Mouse (Mus musculus): ENCODE measurements around the gene Iqcb1. TPM values are rescaled to one million over a fixed set of nuclear protein-coding genes. Genes with fewer than 3 reads are reported as not detected.
A peak's percentile ranks its signal among the peaks of the same experiment; 100 is the strongest.
"Not testable (repeated sequence)": the region's sequence is repeated elsewhere in the genome, so short reads cannot be mapped to it uniquely, and the experiment has no call there.

Gene Iqcb1
- polyA plus RNA-seq, 1 experiment, result 28.9 TPM

DNA sequence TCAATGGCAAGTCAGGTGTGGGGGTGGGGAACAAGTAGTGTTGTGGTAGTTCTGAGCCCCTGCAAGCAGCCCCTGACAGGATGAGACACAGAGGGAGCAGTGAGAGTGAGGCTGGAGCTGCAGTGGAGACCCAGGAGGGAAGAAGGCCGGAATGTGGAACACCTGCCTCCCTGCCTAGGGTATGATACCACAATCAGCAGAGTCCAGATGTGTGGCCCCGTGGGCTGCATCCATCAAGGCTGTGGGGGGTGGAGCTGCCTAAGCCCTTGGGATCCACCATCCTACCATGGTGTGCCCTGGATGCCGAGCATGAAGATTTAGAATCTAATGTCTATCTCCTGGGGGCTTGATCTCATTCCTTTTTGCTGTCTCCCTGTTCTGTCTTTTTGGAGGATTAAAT lies 14.5 kb upstream of the Iqcb1 start:
- H3K4me1 ChIP-seq (ENCODE audit: control insufficient read depth, insufficient read depth, low read length), result no peaks in the 10 kb centered on the region
- H3K4me3 ChIP-seq (ENCODE audit: insufficient read depth, low read length), result no peak overlapping the region
- TF ChIP-seq CTCF (IDR thresholded peaks at IDR 0.05; ENCODE audit: extremely low read depth, insufficient read depth, low read length) (no peak), POLR2A (IDR thresholded peaks at IDR 0.05; ENCODE audit: extremely low read depth, insufficient read depth, low read length) (no peak)
- no peak overlapping the region for H3K27ac ChIP-seq (ENCODE audit: insufficient read depth, low read length)

DNA sequence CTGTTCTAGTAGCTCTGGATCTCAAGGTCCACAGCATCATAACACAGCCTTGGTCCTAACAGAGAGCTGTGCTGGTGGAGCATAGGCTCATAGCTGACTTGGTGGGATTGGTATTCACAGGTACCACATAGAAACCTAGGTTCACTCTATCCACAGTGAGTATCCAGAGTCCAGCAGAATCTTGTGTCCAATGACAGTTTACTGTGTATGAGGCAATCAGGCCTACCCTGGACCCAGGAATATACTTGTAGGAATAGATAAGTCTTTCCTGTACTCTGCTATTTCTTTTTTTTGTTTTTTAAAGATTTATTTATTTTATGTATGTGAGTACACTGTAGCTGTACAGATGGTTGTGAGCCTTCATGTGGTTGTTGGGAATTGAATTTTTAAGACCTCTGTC lies 11.3 kb upstream of the Iqcb1 start:
- Histone ChIP-seq H3K27ac (ENCODE audit: insufficient read depth, low read length) (no peak overlapping the region), H3K4me3 (ENCODE audit: insufficient read depth, low read length) (no peak overlapping the region), H3K4me1 (ENCODE audit: control insufficient read depth, insufficient read depth, low read length) (no peaks in the 10 kb centered on the region)
- no peak for TF ChIP-seq CTCF (IDR thresholded peaks at IDR 0.05; ENCODE audit: extremely low read depth, insufficient read depth, low read length)
- TF ChIP-seq POLR2A (IDR thresholded peaks at IDR 0.05; ENCODE audit: extremely low read depth, insufficient read depth, low read length), result no peak

DNA sequence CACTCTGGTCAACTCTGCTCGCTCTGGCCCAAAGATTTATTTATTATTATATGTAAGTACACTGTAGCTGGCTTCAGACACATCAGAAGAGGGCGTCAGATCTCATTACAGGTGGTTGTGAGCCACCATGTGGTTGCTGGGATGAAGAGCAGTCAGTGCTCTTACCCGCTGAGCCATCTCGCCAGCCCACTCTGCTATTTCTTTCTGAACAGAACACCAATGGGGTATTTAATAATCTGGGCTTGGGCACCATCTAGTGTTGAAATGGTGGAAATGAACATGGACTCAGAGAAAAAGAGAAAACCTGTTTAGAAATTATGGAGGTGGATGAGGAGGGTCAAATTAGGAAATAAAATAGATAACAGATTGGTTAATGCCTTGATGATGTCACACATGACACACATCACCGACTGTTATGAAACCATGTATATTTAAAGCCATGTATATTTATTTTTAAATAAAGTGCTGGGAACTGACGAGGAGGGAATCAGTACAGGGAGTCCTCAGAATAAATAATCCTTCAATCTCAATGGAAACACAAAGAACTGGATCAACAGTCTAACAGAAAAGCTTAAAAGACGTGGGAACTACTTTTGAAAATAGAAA lies 10.8 kb upstream of the Iqcb1 start:
- TF ChIP-seq POLR2A (IDR thresholded peaks at IDR 0.05; ENCODE audit: extremely low read depth, insufficient read depth, low read length) (no peak), CTCF (IDR thresholded peaks at IDR 0.05; ENCODE audit: extremely low read depth, insufficient read depth, low read length) (peak; percentile 57)
- H3K27ac ChIP-seq (ENCODE audit: insufficient read depth, low read length), result no peak overlapping the region
- no peaks in the 10 kb centered on the region for H3K4me1 ChIP-seq (ENCODE audit: control insufficient read depth, insufficient read depth, low read length)
- no peak overlapping the region for H3K4me3 ChIP-seq (ENCODE audit: insufficient read depth, low read length)

DNA sequence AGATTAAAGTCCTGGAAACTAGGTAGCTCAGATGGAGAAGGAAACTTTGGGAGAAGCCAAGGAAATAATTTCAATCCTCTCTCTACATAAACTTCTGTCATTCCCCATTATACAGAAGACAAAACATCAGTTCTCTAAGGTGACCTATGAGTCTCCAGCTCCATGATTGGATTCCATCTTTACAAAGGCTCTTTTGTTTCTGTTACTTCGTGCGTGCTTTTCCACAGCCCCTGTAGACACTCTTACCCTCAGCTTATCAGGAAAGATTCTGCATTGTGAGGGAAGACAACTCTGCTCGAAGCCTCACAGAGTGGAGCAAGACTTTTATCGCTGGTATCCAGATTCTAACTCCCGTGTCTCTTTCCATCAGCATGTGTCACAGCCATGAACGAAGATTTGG lies 8.2 kb upstream of the Iqcb1 start:
- H3K4me1 ChIP-seq (ENCODE audit: control insufficient read depth, insufficient read depth, low read length), result no peaks in the 10 kb centered on the region
- H3K27ac ChIP-seq (ENCODE audit: insufficient read depth, low read length), result no peak overlapping the region
- H3K4me3 ChIP-seq (ENCODE audit: insufficient read depth, low read length), result no peak overlapping the region
- TF ChIP-seq POLR2A (IDR thresholded peaks at IDR 0.05; ENCODE audit: extremely low read depth, insufficient read depth, low read length) (no peak), CTCF (IDR thresholded peaks at IDR 0.05; ENCODE audit: extremely low read depth, insufficient read depth, low read length) (no peak)

DNA sequence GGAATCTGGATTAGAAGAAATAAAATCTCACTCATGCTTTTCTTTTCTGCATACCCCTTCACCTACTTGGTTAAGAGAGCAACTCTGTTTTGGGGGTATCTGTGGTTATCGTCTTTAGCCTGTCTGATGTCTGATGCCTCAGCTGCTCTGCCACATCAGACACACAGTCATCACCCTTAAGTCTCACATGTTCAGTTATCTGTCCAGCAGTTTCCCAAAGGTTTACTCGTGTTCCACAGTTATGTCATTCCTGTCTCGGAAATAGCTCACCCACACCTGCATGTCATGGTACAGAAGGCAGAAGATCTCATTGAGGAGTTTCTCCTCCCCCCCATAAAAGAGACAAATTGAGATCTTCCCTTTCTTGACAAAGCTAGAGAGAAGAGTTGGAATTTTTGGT lies 7.4 kb upstream of the Iqcb1 start:
- Histone ChIP-seq H3K4me1 (ENCODE audit: control insufficient read depth, insufficient read depth, low read length) (no peaks in the 10 kb centered on the region), H3K27ac (ENCODE audit: insufficient read depth, low read length) (no peak overlapping the region), H3K4me3 (ENCODE audit: insufficient read depth, low read length) (no peak overlapping the region)
- TF ChIP-seq CTCF (IDR thresholded peaks at IDR 0.05; ENCODE audit: extremely low read depth, insufficient read depth, low read length), result no peak
- TF ChIP-seq POLR2A (IDR thresholded peaks at IDR 0.05; ENCODE audit: extremely low read depth, insufficient read depth, low read length), result no peak

DNA sequence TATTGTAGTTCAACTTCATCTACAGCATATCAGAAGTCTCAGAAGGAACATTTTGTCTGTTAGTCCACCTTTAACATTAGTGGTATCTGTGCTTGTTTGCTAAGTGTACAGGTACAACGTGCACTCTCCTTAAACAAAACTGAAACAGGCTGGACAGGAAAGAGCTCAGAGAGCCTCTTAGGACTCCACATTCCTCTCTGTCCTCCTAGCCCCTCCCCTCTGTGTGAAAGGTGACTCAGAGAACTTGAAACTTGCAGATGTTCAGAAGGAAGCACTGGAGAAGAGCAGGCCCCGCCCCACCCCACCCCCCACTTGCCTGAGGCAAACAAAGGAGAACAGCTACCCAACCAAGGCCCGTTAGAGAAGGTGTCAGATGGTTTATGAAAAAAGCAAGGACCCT lies 6.7 kb upstream of the Iqcb1 start:
- no peak for TF ChIP-seq POLR2A (IDR thresholded peaks at IDR 0.05; ENCODE audit: extremely low read depth, insufficient read depth, low read length)
- TF ChIP-seq CTCF (IDR thresholded peaks at IDR 0.05; ENCODE audit: extremely low read depth, insufficient read depth, low read length), result no peak
- no peak overlapping the region for H3K27ac ChIP-seq (ENCODE audit: insufficient read depth, low read length)
- H3K4me1 ChIP-seq (ENCODE audit: control insufficient read depth, insufficient read depth, low read length), result no peaks in the 10 kb centered on the region
- no peak overlapping the region for H3K4me3 ChIP-seq (ENCODE audit: insufficient read depth, low read length)

DNA sequence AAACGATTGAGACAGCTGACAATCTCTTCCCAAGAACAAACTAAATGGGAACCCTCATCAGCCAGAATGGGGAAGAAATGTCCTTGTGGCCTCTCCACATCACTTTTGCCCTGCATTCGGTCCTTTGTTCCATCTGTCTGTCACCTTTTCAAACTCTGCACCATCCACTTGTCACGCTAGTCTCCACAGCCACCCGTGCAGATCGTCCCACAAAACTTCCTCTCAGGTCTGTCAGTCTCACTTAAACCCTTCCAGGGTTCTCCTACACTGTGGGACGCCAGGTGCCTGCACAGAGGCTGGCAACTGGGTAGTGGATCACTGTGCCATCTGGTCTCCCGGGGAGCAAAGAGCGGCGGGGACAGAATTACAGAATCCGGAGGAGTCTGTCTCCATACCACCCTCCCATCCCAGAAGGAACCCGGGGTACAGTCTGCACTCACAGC lies 553 bp upstream of the Iqcb1 start:
- Histone ChIP-seq H3K27ac (ENCODE audit: insufficient read depth, low read length) (no peak overlapping the region), H3K4me3 (ENCODE audit: insufficient read depth, low read length) (peak overlapping the region; percentile 56), H3K4me1 (ENCODE audit: control insufficient read depth, insufficient read depth, low read length) (no peaks in the 10 kb centered on the region)
- no peak for TF ChIP-seq POLR2A (IDR thresholded peaks at IDR 0.05; ENCODE audit: extremely low read depth, insufficient read depth, low read length)
- no peak for TF ChIP-seq CTCF (IDR thresholded peaks at IDR 0.05; ENCODE audit: extremely low read depth, insufficient read depth, low read length)

DNA sequence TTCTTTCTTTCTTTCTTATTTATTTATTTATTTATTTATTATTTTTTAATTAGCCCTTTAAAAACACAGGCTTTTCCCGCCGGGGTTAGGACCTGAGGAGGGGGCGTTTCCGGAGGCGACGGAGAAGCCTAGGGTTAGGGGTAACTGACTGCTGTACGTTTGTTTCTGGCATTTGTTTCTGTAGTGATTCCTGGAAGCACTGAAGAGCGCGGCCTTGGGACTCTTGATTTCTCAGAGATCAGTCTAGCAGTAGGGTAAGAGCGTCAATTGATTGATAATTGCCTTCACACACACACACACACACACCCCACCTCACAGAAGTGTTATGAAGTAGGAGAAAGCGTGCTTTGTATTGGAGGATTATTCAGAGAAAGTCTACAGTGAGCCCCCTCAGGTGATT lies 635 bp downstream of the Iqcb1 start:
- TF ChIP-seq CTCF (IDR thresholded peaks at IDR 0.05; ENCODE audit: extremely low read depth, insufficient read depth, low read length) (no peak), POLR2A (IDR thresholded peaks at IDR 0.05; ENCODE audit: extremely low read depth, insufficient read depth, low read length) (no peak)
- H3K4me1 ChIP-seq (ENCODE audit: control insufficient read depth, insufficient read depth, low read length), result no peaks in the 10 kb centered on the region
- H3K27ac ChIP-seq (ENCODE audit: insufficient read depth, low read length), result no peak overlapping the region
- H3K4me3 ChIP-seq (ENCODE audit: insufficient read depth, low read length), result peak overlapping the region; percentile 56

DNA sequence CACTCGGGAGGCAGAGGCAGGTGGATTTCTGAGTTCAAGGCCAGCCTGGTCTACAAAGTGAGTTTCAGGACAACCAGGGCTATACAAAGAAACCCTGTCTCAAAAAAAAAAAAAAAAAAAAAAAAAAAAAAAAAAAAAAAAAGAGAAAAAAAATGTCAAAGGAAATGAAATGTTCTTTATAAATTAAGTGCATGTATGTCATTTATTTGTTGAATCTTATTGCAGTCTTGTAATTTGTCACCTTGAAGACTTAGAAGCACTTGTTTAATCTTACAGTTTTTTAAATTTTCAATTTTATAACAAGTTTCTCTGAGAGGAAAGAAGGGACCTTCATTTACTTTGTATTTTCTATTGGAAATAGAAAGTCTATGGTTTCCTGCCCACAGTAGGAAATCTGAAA lies 18.7 kb downstream of the Iqcb1 start:
- H3K4me1 ChIP-seq (ENCODE audit: control insufficient read depth, insufficient read depth, low read length); H3K4me3 ChIP-seq (ENCODE audit: insufficient read depth, low read length); H3K27ac ChIP-seq (ENCODE audit: insufficient read depth, low read length): not testable (repeated sequence)

DNA sequence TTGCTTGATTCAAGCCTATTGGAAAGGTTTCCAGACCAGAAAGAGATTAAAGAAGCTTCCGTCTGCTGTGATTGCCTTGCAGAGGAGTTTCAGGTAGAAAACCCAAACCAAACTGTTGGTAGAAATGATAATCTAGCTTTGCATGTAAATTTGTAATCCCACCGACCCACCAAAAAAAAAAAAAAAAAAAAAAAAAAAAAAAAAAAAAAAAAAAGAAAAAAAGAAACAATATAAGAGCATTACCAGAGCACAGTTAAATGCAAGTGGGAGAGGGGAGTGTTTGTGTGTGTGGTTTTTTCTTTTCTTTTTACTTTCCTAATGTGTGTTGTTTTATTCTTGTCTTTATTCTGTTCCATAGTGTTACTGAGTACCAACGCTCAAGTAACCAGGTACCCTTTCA lies 23.0 kb downstream of the Iqcb1 start:
- TF ChIP-seq CTCF (IDR thresholded peaks at IDR 0.05; ENCODE audit: extremely low read depth, insufficient read depth, low read length), result no peak
- no peak for TF ChIP-seq POLR2A (IDR thresholded peaks at IDR 0.05; ENCODE audit: extremely low read depth, insufficient read depth, low read length)
- Histone ChIP-seq H3K4me1 (ENCODE audit: control insufficient read depth, insufficient read depth, low read length) (no peaks in the 10 kb centered on the region), H3K4me3 (ENCODE audit: insufficient read depth, low read length) (no peak overlapping the region), H3K27ac (ENCODE audit: insufficient read depth, low read length) (no peak overlapping the region)
